Mouse (Mus musculus) A20 (cell line): Measurements from ENCODE around the gene Sync.

Experiments
- DNase-seq: peaks from one replicate; pipeline ENCODE4 v3.0.0-alpha.2; 2011; ENCODE audit warnings: low read depth, low spot score

The Sync gene

DNA sequence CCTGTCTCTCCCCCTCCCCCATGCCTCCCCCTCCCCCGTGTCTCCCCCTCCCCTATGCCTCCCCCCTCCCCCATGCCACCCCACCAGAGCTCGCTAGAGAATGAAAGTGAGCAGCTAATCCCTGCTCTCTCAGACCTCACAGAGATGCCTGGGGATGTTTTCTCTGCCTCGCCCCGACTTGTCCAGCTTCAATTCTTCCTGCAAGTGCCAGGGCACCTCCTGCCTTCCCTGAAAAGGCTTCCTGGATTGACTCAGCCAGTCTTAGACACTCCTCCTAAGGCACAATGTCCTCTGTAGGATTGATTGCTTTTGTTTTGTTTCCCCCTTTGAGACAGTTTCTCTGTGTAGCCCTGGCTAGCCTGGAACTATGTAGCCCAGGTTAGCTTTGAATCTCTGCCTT is 26.2 kb upstream of the Sync start, which contains the start of gene C77080:
Gene C77080 (minus strand): TSS at position 209 of the 400 bp plus-strand sequence.
- DNase-seq = no peak

DNA sequence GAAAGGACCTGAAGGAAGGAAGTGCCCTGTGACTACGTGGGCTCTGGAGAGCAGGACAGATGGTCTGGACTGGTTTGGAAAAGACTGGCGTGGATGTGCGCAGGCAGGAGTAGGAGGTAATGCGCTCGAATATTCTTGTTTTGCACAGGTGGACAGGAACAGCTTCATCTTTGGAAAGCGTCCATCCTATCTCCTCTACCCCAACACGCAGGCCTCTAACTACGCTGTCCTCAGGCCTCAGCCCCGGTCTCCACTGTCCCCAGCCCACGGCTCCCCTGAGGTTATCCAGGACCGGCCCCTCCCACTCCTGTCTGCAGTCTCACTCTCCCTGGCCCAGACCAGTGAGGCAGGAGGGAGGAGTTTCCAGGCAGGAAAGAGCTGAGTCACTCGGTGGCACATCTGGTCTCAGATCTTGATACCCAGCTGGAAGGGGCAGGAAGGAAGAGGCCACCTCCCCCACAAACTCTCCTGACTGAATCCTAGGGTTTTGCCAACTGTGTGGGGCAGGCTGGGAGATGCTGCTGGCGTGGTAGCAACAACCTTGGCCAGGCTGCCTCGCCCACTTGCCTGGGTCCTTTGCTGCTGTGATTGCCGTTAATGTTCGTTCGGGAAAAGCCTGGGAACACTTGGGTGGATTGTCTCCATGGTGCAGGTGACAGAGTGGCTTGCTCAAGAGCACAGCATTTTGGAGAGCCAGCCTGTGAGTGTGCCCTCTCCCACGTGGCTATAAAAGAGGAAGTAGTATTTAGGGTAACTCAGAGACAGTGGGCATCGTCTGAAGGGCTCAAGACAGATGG is 24.0 kb upstream of the Sync start:
- DNase-seq = peak; percentile 80

DNA sequence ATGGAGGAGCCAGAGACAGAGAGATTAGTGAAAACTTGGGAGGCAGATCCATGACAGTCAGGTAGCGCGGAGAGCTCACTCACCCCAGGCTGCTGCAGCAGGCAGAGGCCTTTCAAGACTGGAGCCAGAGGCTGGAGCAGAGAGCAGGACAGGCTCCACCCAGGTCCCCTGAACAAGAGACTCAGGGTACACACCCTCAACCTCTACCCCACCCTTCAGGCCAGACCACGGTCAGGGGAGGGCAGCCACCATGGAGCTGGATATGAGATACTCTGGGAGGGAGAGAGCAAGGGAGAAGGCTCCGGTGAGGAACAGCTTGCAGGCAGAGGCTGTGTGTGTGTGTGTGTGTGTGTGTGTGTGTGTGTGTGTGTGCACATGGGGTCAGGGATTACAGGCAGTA is 21.2 kb upstream of the Sync start:
- DNase-seq = no peak

DNA sequence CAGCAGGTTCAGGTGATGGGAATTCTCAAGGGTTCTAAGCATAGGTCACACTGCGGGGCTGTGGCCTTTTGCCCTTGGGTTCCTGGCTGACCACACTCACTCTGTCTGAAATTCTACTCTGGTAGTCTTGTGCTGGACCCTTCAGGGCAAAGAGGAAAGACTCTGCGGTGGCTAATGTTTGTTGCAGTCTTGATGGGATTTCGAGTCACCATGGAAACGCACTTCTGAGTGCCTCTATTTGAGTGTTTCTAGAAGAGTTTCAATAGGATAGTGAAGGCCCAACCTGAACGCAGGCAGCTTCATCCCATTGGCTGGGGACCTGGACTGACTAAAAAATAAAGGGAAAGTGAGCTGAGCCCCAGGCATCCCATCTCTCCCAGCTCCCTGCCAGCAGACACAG is 20.6 kb upstream of the Sync start:
- DNase-seq = no peak

DNA sequence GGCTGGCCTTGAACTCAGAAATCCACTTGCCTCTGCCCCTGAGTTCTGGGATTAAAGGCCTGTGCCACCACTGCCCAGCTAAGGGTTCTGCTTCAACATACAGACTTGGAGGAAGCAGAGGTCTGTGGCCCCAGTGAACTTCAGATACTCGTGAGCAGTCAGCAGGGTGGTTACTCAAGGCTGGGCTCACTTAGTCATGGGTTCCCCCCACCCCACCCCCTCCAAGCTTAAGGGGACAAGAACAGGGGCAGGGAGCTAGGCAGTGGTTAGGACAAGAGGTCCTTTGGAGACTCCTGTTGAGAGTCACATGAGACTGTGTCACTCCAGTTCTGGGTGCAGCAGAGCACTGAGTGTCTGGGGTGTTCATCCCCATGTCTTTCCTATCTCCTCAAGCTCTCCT is 18.7 kb upstream of the Sync start:
- DNase-seq = no peak

DNA sequence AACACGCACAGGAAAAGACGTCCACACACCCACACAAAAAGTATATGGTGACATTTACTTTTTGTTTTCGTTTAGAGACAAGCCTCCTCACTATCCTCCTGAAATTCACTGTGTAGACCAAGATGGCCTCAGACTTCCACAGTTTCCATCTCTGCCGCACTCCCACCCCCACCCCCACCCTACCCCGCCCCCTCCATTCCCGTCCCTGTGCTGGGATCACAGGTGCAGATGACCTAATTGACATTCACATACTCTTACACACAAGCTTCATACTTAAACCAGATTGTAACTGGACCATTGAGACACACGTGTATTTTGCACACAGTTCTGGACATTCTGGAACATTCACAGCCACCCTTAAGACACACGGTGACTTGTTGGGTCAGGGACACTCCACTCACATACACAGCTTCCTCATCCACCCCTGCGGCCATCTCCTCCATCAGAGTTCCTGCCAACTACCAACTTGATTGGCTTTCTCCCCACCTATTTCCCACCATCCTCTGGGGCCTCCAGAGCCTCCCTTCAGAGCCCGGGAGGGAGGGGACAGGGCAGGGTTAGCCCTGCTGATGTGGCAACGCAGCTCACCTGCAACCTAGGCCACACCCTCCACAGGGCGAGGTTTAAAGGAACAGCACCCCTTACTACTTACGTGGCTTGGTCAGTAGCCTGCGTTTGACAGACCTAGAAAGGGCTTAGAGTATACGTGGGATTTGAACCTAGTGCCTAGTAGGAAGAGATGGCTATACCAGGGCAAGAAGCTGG is 15.2 kb upstream of the Sync start:
- DNase-seq = peak; percentile 82

DNA sequence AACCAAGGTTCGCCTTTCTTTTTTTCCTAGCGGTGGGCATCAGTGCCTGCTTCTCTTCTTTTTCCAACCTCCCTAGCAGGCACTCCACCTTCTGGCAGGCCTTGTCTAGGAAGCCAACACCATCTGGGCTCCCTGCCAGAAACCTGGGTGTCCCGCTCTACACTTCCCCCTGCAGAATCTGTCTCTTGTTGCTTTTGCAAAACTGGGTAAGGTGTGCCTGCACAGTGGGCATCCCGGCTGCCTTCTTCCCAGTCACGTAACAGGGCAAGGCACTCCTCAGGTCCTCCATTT is 14.7 kb upstream of the Sync start:
- no peak for DNase-seq

DNA sequence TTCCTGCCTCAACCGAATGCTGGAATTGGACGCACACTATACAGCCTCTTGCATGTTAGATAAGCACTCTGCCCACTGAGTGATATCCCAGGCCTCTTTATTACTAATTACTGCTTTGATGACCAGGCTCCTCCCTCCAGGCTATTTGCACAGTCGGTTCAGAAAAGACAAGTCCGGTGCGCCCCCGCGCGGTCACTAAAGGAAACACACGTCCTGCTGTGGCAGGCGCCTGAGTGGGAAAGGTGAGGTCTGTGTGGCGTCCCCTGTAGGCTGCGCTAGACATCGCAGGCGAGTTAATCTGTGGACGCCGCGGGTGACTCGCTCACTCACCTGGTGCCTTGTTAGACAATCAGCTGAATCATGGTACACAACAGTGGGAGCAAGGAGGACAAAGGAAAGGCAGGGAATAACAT is 11.0 kb upstream of the Sync start:
- peak; percentile 91 for DNase-seq

DNA sequence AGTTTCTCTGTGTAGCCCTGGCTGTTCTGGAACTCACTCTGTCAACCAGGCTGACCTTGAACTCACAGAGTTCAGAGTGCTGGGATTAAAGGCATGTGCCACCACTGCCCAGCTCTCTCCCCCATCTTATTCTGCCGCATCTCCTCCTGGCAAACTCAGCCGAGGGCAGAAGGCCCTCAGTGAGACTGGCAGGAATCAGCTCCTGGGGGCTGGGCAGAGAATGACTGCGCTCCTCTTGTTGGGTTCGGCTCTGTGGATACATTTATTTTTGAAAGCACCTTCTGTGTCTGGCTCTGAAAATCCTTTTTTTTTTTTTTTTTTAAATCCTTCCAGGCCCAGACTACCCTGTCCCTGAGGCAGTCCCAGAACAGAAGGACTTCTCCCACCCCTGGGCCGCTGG is 4.6 kb upstream of the Sync start:
- no peak for DNase-seq

DNA sequence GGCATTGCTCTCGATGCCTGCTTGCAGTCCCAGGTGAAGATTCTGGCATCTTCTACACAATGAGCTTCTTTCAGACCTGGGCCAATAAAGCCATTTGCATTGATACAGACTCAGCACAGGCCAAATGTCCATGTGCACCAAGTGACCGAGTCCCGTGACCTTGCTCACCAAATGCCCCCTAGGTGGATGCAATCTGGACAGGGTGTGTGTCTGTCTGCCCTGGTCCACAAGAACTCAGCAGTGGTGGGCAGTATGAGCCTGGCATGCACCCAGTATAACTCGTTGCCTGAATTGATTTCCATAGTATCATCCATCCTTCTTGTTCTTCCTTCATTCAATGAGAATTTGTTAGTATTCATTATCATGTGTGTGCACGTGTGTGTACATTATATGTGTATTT is 4.2 kb upstream of the Sync start:
- no peak for DNase-seq

DNA sequence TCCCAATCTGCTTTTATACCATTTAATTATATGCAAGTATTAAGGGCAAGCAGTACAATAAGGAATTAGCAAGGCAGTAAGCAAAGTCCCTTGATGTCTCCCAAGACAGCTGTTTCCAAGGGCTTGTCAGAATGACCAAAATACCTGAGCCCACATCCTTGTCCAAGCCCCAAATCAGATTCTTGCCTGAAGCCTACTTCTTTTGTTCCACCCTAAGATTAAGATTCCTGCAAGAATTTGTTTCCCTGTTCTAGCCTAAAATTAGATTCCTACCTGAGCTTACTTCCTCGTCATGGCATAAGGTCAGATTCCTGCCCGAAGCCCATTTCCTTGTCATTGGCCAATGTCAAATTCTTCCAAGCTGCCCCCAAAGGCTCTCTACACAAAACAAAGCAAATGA is 2.7 kb upstream of the Sync start:
- DNase-seq = no peak

DNA sequence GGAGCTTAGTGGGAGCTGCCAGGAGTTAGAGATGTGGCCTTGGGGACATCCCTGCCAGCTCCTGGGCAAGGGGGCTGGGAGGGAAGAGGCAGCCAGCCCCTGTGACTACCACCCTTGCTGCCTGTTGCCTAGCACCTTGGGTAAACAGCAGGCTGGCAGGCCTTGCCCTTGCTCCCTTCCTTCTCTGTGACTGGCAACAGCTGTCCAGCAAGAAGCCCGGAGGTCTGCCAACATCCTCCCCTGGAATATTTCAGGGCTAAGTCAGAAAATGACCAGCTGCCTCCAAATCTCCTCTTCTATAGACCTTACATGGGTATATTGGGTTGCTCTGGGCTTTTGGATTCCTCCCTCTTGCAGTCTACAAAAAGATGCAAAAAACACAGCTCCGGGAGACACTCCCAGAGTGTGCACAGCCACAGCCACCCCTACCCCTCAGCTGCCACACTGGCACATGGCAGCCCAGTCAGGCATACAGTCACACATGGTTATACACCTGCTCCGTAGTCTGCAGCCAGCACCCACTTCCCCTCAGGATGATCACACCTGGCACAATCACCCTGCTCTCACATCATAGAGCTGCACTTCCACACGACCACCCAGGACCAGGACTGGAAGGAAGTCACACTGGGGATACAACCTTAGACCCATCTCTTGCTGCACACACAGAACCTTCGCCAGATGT is 1.3 kb upstream of the Sync start:
- peak; percentile 43 for DNase-seq

DNA sequence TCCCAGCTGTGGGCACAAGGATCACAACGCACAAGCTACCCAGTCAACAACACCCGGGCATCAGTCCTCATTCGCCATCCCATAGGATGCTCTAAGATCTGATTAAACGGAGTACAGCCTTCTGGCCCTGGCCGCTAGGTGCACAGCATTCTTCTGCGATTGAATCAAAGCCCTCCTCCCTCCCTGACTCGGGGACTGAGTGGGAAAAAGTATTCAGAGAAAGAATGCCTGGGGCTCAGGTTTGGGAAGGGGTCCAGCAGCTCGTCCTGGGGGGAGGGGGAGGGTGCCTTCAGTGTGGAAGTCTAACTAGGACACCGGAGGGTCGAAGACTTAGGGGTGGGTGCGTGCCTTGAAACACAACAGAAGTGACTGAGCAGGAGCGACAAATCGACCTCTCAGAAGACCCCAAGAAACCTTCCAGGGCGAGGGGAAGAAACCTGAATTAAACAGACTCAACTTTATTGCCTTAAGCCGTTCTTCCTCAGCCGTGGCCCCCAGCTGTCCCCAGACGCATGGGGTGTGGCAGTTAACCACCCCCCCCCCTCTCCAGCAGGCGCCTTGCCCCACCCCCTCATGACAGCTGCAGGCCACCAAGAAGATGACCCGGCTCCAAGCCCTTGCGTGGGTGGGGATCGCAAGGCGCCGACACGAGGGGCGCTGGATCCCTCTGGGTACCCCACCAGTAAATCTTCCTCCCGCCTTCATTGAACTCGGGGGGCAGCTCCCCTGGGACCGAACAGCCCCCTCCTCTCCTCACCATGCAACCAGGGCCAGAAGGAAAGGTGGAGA is 540 bp upstream of the Sync start:
- peak; percentile 29 for DNase-seq

DNA sequence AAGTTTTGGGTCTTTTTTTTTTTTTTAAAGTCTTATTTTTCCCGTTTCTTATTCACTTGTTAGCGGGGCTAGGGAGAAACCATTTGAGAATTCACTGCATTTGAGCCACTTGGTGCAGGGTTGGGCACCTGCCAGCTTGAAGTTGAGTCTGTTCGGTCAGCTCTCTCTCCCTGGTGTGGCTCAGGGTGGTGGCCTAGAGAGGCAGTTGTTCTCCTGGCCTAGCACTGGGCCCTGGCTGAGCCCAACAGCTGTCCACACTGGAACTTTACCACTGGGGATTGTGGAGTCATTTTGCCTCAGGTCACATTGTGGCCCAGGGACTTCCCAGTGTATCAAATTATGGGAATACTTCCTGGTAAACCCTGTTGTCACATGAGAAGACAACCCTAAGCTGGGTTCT is 650 bp downstream of the Sync start:
- no peak for DNase-seq

DNA sequence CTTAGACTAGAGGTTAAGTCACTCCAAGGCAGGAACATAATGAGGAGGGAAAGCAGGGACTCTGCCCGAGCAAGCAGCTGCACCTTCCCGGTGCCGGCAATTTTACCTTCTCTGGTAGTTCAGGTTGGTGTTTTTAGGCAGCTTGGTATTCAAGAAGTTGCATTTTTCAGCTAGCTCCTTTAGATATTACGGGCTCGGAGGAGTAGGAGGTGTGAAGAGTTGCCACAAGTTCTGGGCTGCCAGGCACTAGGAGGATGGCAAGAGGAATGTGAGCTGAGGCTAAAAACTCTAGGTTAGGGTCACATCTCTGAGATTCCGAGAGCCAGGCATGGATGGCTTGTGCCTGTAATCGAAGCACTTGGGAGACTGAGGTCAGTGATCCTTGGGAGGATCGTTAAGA is 2.3 kb downstream of the Sync start:
- DNase-seq = no peak

DNA sequence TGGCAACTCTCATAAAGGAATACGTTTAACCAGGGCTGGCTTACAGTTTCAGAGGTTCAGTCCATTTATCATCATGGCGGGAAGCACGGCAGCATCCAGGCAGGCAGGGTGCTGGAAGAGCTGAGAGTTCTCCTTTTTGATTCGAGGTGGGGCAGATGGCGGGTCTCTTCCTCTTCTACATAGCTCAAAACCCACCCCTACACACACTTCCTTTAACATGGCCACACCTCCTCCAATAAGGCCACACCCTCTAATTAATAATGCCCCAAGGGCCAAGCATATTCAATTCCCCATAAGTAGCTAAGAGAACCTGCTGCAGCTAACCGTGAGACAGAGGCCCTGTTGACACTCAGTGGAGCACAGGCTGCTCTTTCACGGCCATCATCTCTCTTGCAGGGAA is 5.4 kb downstream of the Sync start:
- DNase-seq = peak; percentile 34

DNA sequence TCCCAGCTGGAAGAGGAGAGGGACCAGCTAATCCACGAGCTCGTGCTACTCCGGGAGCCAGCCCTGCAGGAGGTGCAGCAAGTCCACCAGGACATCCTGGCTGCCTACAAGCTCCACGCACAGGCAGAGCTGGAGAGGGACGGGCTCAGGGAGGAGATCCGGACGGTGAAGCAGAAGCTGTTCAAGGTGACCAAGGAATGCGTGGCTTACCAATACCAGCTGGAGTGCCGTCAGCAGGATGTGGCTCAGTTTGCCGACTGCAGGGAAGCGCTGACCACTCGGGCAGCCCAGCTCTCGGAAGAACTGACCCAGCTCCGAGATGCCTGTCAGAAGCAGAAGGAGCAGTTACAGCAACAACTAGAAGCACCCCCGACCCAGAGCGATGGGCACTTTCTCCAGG is 6.3 kb downstream of the Sync start:
- DNase-seq = no peak

DNA sequence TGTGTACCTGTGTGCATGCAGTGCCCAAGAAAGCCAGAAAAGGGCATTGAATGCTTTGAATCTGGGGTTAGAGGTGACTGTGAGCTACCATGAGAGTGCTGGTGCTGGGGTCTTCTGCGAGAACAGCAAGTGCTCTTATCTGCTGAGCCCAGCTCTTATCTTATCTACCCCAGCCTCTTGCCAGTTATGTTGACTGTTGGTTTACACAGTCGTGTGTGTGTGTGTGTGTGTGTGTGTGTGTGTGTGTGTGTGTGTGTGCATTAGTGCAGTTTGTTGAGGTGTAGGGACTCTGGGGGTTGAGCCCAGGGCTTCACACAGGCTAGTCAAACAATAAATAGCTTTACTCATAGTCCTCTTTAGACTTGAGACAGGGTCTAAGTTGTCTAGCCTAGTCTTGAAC is 7.8 kb downstream of the Sync start:
- DNase-seq = no peak

DNA sequence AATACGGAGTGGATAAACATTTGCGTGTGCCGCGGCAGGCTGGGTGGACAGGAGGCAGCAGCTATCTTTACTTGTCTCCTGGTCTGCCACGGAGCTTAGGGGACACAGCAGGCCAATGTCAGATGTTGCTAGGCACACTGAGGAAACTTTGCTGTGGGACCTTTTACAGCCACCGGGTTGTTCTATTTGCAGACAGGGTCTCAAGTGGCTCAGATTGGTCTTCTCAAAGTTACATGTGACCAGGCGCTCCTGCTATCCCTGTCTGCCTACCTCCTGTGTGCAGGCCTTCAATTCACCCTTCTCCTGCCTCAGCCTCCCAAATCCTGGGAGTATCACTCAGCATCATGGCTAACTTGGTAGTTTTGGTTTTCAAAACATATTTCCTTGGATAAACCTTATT is 8.6 kb downstream of the Sync start:
- DNase-seq = no peak

DNA sequence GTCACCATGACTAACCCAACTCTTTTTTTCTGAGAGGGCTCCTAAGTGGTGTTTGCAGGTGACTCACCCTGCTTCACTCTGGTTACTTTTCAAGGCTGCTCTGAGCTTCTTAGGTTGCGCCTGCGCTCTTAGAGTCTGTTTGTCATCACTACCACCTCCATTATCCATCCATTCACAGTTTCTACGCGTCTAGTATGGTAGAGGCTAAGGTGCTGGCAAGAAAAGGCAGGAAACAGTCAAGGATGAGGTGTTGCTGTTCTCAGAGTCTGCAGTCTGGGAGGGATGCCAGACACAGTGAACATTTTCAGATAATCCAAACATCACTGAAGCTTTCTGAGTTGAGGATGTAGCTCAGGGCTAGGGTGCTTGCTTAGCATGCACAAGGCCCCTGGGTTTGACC is 10.3 kb downstream of the Sync start:
- DNase-seq = no peak

DNA sequence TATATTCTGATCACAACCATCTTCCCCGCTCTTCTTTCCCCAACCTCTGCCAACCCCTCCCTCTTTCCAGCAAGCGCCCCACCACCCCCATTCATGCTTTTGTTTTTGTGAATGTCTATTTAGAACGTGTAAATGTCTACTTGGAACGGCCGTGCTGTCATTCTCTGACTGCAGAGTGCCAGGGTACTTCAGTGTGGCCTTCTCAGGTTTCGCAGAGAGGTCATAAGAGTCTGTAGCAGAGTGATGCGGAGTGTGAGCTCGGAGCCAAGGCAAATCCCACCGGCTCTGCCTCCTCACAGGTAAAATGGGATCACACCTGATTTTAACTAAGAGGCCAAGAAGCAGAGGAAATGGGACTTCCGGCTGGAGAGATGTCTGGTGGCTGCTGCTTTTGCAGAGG is 11.7 kb downstream of the Sync start:
- DNase-seq = no peak

DNA sequence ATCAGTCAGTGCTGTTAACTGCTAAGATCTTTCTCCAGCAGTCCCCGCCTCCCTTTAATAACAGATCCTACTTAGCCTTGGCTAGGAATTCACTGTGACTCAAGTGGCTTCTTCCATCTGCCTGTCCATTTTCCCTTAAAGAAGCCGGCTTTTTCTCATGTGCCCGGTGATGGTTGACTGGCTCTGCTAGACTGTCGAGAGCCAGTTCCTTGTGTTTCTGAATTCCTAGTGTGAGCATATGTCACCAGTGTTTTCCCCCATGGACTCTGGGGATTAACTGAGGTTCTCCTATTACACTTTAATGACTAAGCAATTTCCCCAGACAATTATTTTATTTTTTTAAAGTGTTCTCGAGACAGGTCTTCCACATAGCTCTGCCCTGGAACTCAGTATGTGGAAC is 16.0 kb downstream of the Sync start:
- DNase-seq = no peak
